14 mouse cellular contexts compared by ENCODE assay signal in genomic region chr10:93251426-93251825, GRCm38 (mm10). TPM values are rescaled to one million over a fixed set of nuclear protein-coding genes. Genes with fewer than 3 reads are reported as not detected.
A peak's percentile ranks its signal among the peaks of the same experiment; 100 is the strongest.
DNase-seq lines count a peak whose midpoint lies in the region; ATAC-seq lines count a peak whose summit lies in the region.
"Had no signal": no experiment of that assay in that cellular context is flagged by ENCODE, and none has a peak within 500 bp of the region (broad histone marks: within the 10 kb centered on the region; RNA-seq: fewer than 3 reads in every experiment).

No protein-coding gene starts in this region.

- H3K27me3 ChIP-seq in heart, embryonic 13.5 days (replicated peaks) = no peaks in the 10 kb centered on the region
- no peaks in the 10 kb centered on the region for H3K27me3 ChIP-seq in limb, embryonic 12.5 days
- no peaks in the 10 kb centered on the region for H3K27me3 ChIP-seq in limb, embryonic 10.5 days (ENCODE audit: low read depth, poor library complexity, severe bottlenecking)
- no peaks in the 10 kb centered on the region for H3K27me3 ChIP-seq in stomach, embryonic 15.5 days (replicated peaks)
- H3K27me3 ChIP-seq: hindbrain, embryonic 12.5 days had no signal

- DNase-seq in cerebellum, adult 9-10 months = peak; percentile 55
- DNase-seq in cerebellum, adult 9-11 months = no peak
- no peak for DNase-seq in heart, postnatal 36 days
- DNase-seq in limb, embryonic 10.5 days (ENCODE audit: low spot score) = no peak
- DNase-seq in natural killer cell, adult 2 months (ENCODE audit: low spot score in 2 of 2) = no peak
- DNase-seq: adrenal gland, adult 8-10 months; kidney, adult 9 months; liver; lung, postnatal 14 days had no signal

- no peak overlapping the region for H3K4me3 ChIP-seq in heart, embryonic 13.5 days
- H3K4me3 ChIP-seq in limb, embryonic 12.5 days (replicated peaks) = no peak overlapping the region
- H3K4me3 ChIP-seq in limb, embryonic 10.5 days = no peak overlapping the region
- no peak overlapping the region for H3K4me3 ChIP-seq in stomach, embryonic 15.5 days (replicated peaks)
- H3K4me3 ChIP-seq: hindbrain, embryonic 12.5 days; midbrain, embryonic 10.5 days had no signal

- H3K4me2 ChIP-seq in heart, embryonic 13.5 days = peak overlapping the region; percentile 36
- no peak overlapping the region for H3K4me2 ChIP-seq in limb, embryonic 12.5 days
- no peak overlapping the region for H3K4me2 ChIP-seq in stomach, embryonic 15.5 days
- H3K4me2 ChIP-seq: hindbrain, embryonic 12.5 days had no signal

- WGBS in heart, embryonic 13.5 days = 88% methylated on average over 8 of the region's 8 CpGs
- 80% methylated on average over 8 of the region's 8 CpGs for WGBS in limb, embryonic 12.5 days
- 96% methylated on average over 8 of the region's 8 CpGs for WGBS in limb, embryonic 10.5 days
- 71% methylated on average over 8 of the region's 8 CpGs for WGBS in stomach, embryonic 15.5 days

- H3K36me3 ChIP-seq in heart, embryonic 13.5 days = peaks cover 65% of the 10 kb centered on the region
- H3K36me3 ChIP-seq in limb, embryonic 12.5 days = peaks cover 72% of the 10 kb centered on the region
- peaks cover 95% of the 10 kb centered on the region for H3K36me3 ChIP-seq in limb, embryonic 10.5 days
- H3K36me3 ChIP-seq in stomach, embryonic 15.5 days = no peaks in the 10 kb centered on the region; the same call in 1 of the 2 replicates

- no peak for ATAC-seq in heart, embryonic 13.5 days (ENCODE audit: extremely low read depth, insufficient number of reproducible peaks, low FRiP score, low TSS enrichment)
- no peak for ATAC-seq in limb, embryonic 12.5 days (ENCODE audit: insufficient number of reproducible peaks, insufficient read depth, low FRiP score, low TSS enrichment, low read depth)
- no peak for ATAC-seq in stomach, embryonic 15.5 days (ENCODE audit: insufficient read depth, low FRiP score, low read depth)

- H3K27ac ChIP-seq in heart, embryonic 13.5 days (replicated peaks) = peak overlapping the region; percentile 84
- H3K27ac ChIP-seq in limb, embryonic 12.5 days = peak overlapping the region; percentile 82
- H3K27ac ChIP-seq in limb, embryonic 10.5 days = no peak overlapping the region
- H3K27ac ChIP-seq in stomach, embryonic 15.5 days = peak overlapping the region; percentile 78
- H3K27ac ChIP-seq: hindbrain, embryonic 12.5 days; midbrain, embryonic 10.5 days had no signal

- H3K4me1 ChIP-seq in heart, embryonic 13.5 days = peaks cover 52% of the 10 kb centered on the region
- H3K4me1 ChIP-seq in limb, embryonic 12.5 days (replicated peaks) = peaks cover 58% of the 10 kb centered on the region
- peaks cover 11% of the 10 kb centered on the region; the same call in 1 of the 2 replicates for H3K4me1 ChIP-seq in limb, embryonic 10.5 days
- peaks cover 29% of the 10 kb centered on the region for H3K4me1 ChIP-seq in stomach, embryonic 15.5 days

- H3K9ac ChIP-seq in heart, embryonic 13.5 days = peak overlapping the region; percentile 47; the same call in 1 of the 2 replicates
- no peak overlapping the region for H3K9ac ChIP-seq in limb, embryonic 12.5 days (replicated peaks)
- no peak overlapping the region for H3K9ac ChIP-seq in stomach, embryonic 15.5 days
- H3K9ac ChIP-seq: hindbrain, embryonic 12.5 days had no signal

- no peaks in the 10 kb centered on the region for H3K9me3 ChIP-seq in heart, embryonic 13.5 days
- no peaks in the 10 kb centered on the region for H3K9me3 ChIP-seq in limb, embryonic 12.5 days
- H3K9me3 ChIP-seq in limb, embryonic 10.5 days (replicated peaks) = no peaks in the 10 kb centered on the region
- H3K9me3 ChIP-seq in stomach, embryonic 15.5 days = no peaks in the 10 kb centered on the region
- H3K9me3 ChIP-seq: hindbrain, embryonic 12.5 days; midbrain, embryonic 10.5 days had no signal

- intact Hi-C loops in heart, postnatal 36 days (cut with DNase I) = no loop called here

RNA-seq across cellular contexts. Expression of gene Elk3, which starts 59.5 kb away (rescaled TPM):
- polyA plus RNA-seq in heart, embryonic 13.5 days (2015; fragmentation: Nextera tagmentation; extraction: Ambion mirVana) = 34.5 and 38.3 TPM in 2 replicates
- total RNA-seq in heart, postnatal 36 days (2021) = 10 to 100 TPM; 42.0 to 53.5 TPM
- polyA plus RNA-seq in limb, embryonic 12.5 days (2016; fragmentation: Nextera tagmentation; extraction: Ambion mirVana) = 47.2 and 47.8 TPM in 2 replicates
- 34.0 and 36.0 TPM in 2 replicates for polyA plus RNA-seq in limb, embryonic 10.5 days (2016; fragmentation: Nextera tagmentation; extraction: Ambion mirVana)
- 24.1 and 26.8 TPM in 2 replicates for polyA plus RNA-seq in stomach, embryonic 15.5 days (2015; fragmentation: Nextera tagmentation; extraction: Ambion mirVana)
